In genomic region chr6:147329201-147329600, GRCm38 (mm10) we compare ENCODE assay signal across 12 mouse cellular contexts.
A peak's percentile ranks its signal among the peaks of the same experiment; 100 is the strongest.
DNase-seq lines count a peak whose midpoint lies in the region; ATAC-seq and TF ChIP-seq lines count a peak whose summit lies in the region.
"Had no signal": no experiment of that assay in that cellular context is flagged by ENCODE, and none has a peak within 500 bp of the region (broad histone marks: within the 10 kb centered on the region; RNA-seq: fewer than 3 reads in every experiment).

No protein-coding gene starts in this region.

- H3K9me3 ChIP-seq in forebrain, embryonic 15.5 days = no peaks in the 10 kb centered on the region
- H3K9me3 ChIP-seq in forebrain, embryonic 11.5 days (ENCODE audit: control insufficient read depth, low read length) = no peaks in the 10 kb centered on the region
- H3K9me3 ChIP-seq in lung, postnatal 0 days (ENCODE audit: low read length) = no peaks in the 10 kb centered on the region
- H3K9me3 ChIP-seq: embryonic facial prominence, embryonic 12.5 days had no signal

- no peak for TF ChIP-seq EP300 in lung, postnatal 0 days (IDR thresholded peaks at IDR 0.05)

- H3K4me1 ChIP-seq in forebrain, embryonic 15.5 days = no peaks in the 10 kb centered on the region
- H3K4me1 ChIP-seq in forebrain, embryonic 11.5 days (replicated peaks; ENCODE audit: control insufficient read depth, insufficient read depth, low read length) = no peaks in the 10 kb centered on the region
- H3K4me1 ChIP-seq in lung, postnatal 0 days (ENCODE audit: insufficient read depth, low read depth, low read length) = no peaks in the 10 kb centered on the region
- H3K4me1 ChIP-seq: embryonic facial prominence, embryonic 12.5 days had no signal

- no peak overlapping the region for H3K9ac ChIP-seq in forebrain, embryonic 15.5 days (replicated peaks)
- H3K9ac ChIP-seq in forebrain, embryonic 11.5 days (ENCODE audit: low read length) = no peak overlapping the region
- H3K9ac ChIP-seq in lung, postnatal 0 days (replicated peaks; ENCODE audit: low read depth) = no peak overlapping the region
- H3K9ac ChIP-seq: embryonic facial prominence, embryonic 12.5 days; liver, postnatal 0 days had no signal

- no peak overlapping the region for H3K4me2 ChIP-seq in forebrain, embryonic 15.5 days (replicated peaks)
- H3K4me2 ChIP-seq in forebrain, embryonic 11.5 days (ENCODE audit: low read depth, low read length, severe bottlenecking) = no peak overlapping the region
- H3K4me2 ChIP-seq in lung, postnatal 0 days (replicated peaks; ENCODE audit: low read depth, low read length) = no peak overlapping the region
- H3K4me2 ChIP-seq: embryonic facial prominence, embryonic 12.5 days had no signal

- no peak for TF ChIP-seq CTCF in left cerebral cortex, adult 2 months (IDR thresholded peaks at IDR 0.05)
- TF ChIP-seq CTCF in lung, postnatal 0 days (IDR thresholded peaks at IDR 0.05) = no peak

- WGBS in forebrain, embryonic 15.5 days = 53% methylated on average over 5 of the region's 5 CpGs
- WGBS in forebrain, embryonic 11.5 days = 79% methylated on average over 5 of the region's 5 CpGs
- 85% methylated on average over 5 of the region's 5 CpGs for WGBS in lung, postnatal 0 days

- intact Hi-C loops in left cerebral cortex, adult 2 months (cut with DNase I) = no loop called here

- H3K36me3 ChIP-seq in forebrain, embryonic 15.5 days = no peaks in the 10 kb centered on the region
- H3K36me3 ChIP-seq in forebrain, embryonic 11.5 days (ENCODE audit: control insufficient read depth, insufficient read depth, low read length) = no peaks in the 10 kb centered on the region
- H3K36me3 ChIP-seq in lung, postnatal 0 days (ENCODE audit: insufficient read depth, low read length) = no peaks in the 10 kb centered on the region
- H3K36me3 ChIP-seq: embryonic facial prominence, embryonic 12.5 days had no signal

- 0 out of 2 replicates have a peak overlapping the region, but pooled peaks have one; percentile 34 for H3K27ac ChIP-seq in forebrain, embryonic 15.5 days (replicated peaks)
- H3K27ac ChIP-seq in forebrain, embryonic 11.5 days (ENCODE audit: low read depth, low read length) = no peak overlapping the region
- H3K27ac ChIP-seq in left cerebral cortex, adult 2 months = 0 out of 2 replicates have a peak overlapping the region, but pooled peaks have one; percentile 26
- H3K27ac ChIP-seq in lung, postnatal 0 days (ENCODE audit: low read length) = no peak overlapping the region
- H3K27ac ChIP-seq: embryonic facial prominence, embryonic 12.5 days had no signal

- peak; percentile 63; the same call in 1 of the 2 replicates for ATAC-seq in forebrain, embryonic 15.5 days (replicated peaks)
- no peak for ATAC-seq in forebrain, embryonic 11.5 days (replicated peaks; ENCODE audit: low FRiP score)
- ATAC-seq in lung, postnatal 0 days = no peak
- no peak for ATAC-seq in cerebellum, adult (ENCODE audit: insufficient number of reproducible peaks, low FRiP score, low TSS enrichment)
- ATAC-seq: inflammation-experienced regulatory T-cells, adult 6 months; liver, postnatal 0 days had no signal

- no peaks in the 10 kb centered on the region for H3K27me3 ChIP-seq in forebrain, embryonic 15.5 days
- no peaks in the 10 kb centered on the region for H3K27me3 ChIP-seq in forebrain, embryonic 11.5 days (ENCODE audit: control insufficient read depth, insufficient read depth, low read length)
- H3K27me3 ChIP-seq in lung, postnatal 0 days (replicated peaks; ENCODE audit: insufficient read depth, low read length) = no peaks in the 10 kb centered on the region
- H3K27me3 ChIP-seq: embryonic facial prominence, embryonic 12.5 days had no signal

- no peak for DNase-seq in forebrain, embryonic 11.5 days (ENCODE audit: low spot score)
- DNase-seq in frontal cortex, postnatal 36 days (ENCODE audit: low spot score in 2 of 2) = peak; percentile 30 to 80
- peak; percentile 28 to 33 for DNase-seq in left cerebral cortex, adult 2 months (ENCODE audit: extremely low spot score in 1 of 2, low spot score in 2 of 2)
- DNase-seq in right cerebral cortex, postnatal 36 days (ENCODE audit: low spot score in 2 of 2) = peak; percentile 34 to 72
- DNase-seq in lung, postnatal 0 days (ENCODE audit: low spot score) = no peak
- DNase-seq in cerebellum, postnatal 10 days = no peak
- DNase-seq: cerebellum, postnatal 25 days; liver, postnatal 0 days had no signal

- no peak overlapping the region for H3K4me3 ChIP-seq in forebrain, embryonic 15.5 days
- no peak overlapping the region for H3K4me3 ChIP-seq in forebrain, embryonic 11.5 days (ENCODE audit: low read depth, low read length)
- H3K4me3 ChIP-seq in left cerebral cortex, adult 2 months = no peak overlapping the region
- H3K4me3 ChIP-seq in lung, postnatal 0 days (ENCODE audit: low read depth, low read length) = no peak overlapping the region
- H3K4me3 ChIP-seq: embryonic facial prominence, embryonic 12.5 days had no signal

Comparison
In these comparisons a context has a peak if more than half of its experiments do, and no peak if none do; other contexts are left out.
1. H3K27ac ChIP-seq: peak in forebrain, embryonic 15.5 days (single experiment) and left cerebral cortex, adult 2 months (single experiment); none in forebrain, embryonic 11.5 days (single experiment) and lung, postnatal 0 days (single experiment).
2. DNase-seq: peak in frontal cortex, postnatal 36 days (2 of 2), left cerebral cortex, adult 2 months (2 of 2) and right cerebral cortex, postnatal 36 days (2 of 2); none in forebrain, embryonic 11.5 days (single experiment), lung, postnatal 0 days (single experiment) and cerebellum, postnatal 10 days (0 of 2).